Mouse (Mus musculus) intestine, embryonic 16.5 days (tissue): ENCODE data around the gene Raph1. TPM values are rescaled to one million over a fixed set of nuclear protein-coding genes. Genes with fewer than 3 reads are reported as not detected.

Source experiments
- ATAC-seq: fragments of 200-750 bp; cut with Nextera tagmentation; 2 replicates; pipeline ENCODE4 v1.8.0; 2017; ENCODE audit warnings: moderate TSS enrichment, moderate library complexity
- H3K27ac ChIP-seq: fragments of 300-500 bp; sonication (generic); 2 replicates; pipeline ENCODE4 v1.5.1; 2014; ENCODE audit warnings: mild to moderate bottlenecking, low read length
- H3K27me3 ChIP-seq: fragments of 300-500 bp; sonication (generic); replicated peaks from 2 replicates; pipeline ENCODE4 v1.6.1; 2014; ENCODE audit warnings: low read length, control low read depth, mixed read lengths; ENCODE audit not compliant: control insufficient read depth, insufficient read depth
- H3K36me3 ChIP-seq: fragments of 300-500 bp; sonication (generic); 2 replicates; pipeline ENCODE4 v1.6.1; 2014; ENCODE audit warnings: low read length, control low read depth; ENCODE audit not compliant: control insufficient read depth, insufficient read depth
- H3K4me1 ChIP-seq: fragments of 300-500 bp; sonication (generic); 2 replicates; pipeline ENCODE4 v1.6.1; 2014; ENCODE audit warnings: low read length, control low read depth, mixed read lengths; ENCODE audit not compliant: control insufficient read depth, insufficient read depth
- H3K4me2 ChIP-seq: fragments of 300-500 bp; sonication (generic); 2 replicates; pipeline ENCODE4 v1.6.1; 2014; ENCODE audit warnings: low read depth, low read length, control low read depth
- H3K4me3 ChIP-seq: fragments of 300-500 bp; sonication (generic); 2 replicates; pipeline ENCODE4 v1.5.1; 2014; ENCODE audit warnings: mild to moderate bottlenecking, low read length
- H3K9ac ChIP-seq: fragments of 300-500 bp; sonication (generic); 2 replicates; pipeline ENCODE4 v1.6.1; 2014; ENCODE audit warnings: low read depth, low read length
- H3K9me3 ChIP-seq: fragments of 300-500 bp; sonication (generic); 2 replicates; pipeline ENCODE4 v1.6.1; 2016; ENCODE audit warnings: low read length, control low read depth; ENCODE audit not compliant: control insufficient read depth
- WGBS: fragments of 180-500 bp; shearing (Covaris S2); extraction: QIAGEN DNeasy Blood & Tissue Kit; methylation state at CpG from one replicate; pipeline ENCODE4 v1.1.7; 2014; 5-methylcytosine and 5-hydroxymethylcytosine counted together
- polyA plus RNA-seq: library from polyadenylated mRNA; unstranded; fragments of >200 nt; fragmentation: Nextera tagmentation; extraction: Ambion mirVana; gene quantifications from 2 replicates; pipeline ENCODE4 v1.2.1, GENCODE M21; 2015

Gene Raph1
- polyA plus RNA-seq: 20.2 TPM in 2 replicates

GRCm38 (mm10) chr1:60566631-60567311 is at the start of gene Raph1:
Gene Raph1 (minus strand): TSS chr1:60567104.
- Histone ChIP-seq H3K27ac (peak within 1 kb of the TSS; percentile 96), H3K36me3 (no peaks in the 10 kb centered on the region), H3K9me3 (no peaks in the 10 kb centered on the region), H3K9ac (peak within 1 kb of the TSS; percentile 93), H3K4me2 (peak within 1 kb of the TSS; percentile 72), H3K4me3 (peak within 1 kb of the TSS; percentile 82), H3K27me3 (no peaks in the 10 kb centered on the region), H3K4me1 (peaks cover 2% of the 10 kb centered on the region; the same call in 1 of the 2 replicates)
- WGBS: under 1% methylated on average over 81 of the region's 92 CpGs
- peak; percentile 98 for ATAC-seq

DNA sequence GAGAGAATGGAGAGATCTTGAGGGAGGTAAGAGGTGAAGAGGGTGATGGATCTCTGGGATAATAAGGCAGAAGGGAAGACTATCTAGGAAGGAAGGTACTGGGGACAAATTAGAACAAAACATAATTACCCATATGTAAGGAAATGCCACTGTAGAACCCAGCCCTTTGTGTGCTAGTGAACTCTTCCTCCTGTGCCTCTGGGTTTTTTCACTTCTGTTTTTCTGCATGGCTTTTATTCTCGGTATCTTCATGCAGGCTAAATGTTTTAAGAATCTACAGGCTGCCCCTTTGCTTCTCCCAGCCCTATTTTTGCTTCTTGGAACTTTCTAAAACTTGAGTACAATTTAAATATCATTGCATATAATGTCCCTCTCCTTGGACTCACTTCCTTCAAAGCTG is 48.8 kb upstream of the Raph1 start:
- no peak overlapping the region for H3K4me3 ChIP-seq
- no peak for ATAC-seq
- no peak overlapping the region for H3K9ac ChIP-seq
- no peaks in the 10 kb centered on the region for H3K9me3 ChIP-seq
- WGBS: 78% methylated on average over 1 of the region's 1 CpGs
- no peak overlapping the region for H3K4me2 ChIP-seq
- H3K27ac ChIP-seq: no peak overlapping the region
- no peaks in the 10 kb centered on the region for H3K4me1 ChIP-seq
- no peaks in the 10 kb centered on the region for H3K36me3 ChIP-seq
- no peaks in the 10 kb centered on the region for H3K27me3 ChIP-seq

DNA sequence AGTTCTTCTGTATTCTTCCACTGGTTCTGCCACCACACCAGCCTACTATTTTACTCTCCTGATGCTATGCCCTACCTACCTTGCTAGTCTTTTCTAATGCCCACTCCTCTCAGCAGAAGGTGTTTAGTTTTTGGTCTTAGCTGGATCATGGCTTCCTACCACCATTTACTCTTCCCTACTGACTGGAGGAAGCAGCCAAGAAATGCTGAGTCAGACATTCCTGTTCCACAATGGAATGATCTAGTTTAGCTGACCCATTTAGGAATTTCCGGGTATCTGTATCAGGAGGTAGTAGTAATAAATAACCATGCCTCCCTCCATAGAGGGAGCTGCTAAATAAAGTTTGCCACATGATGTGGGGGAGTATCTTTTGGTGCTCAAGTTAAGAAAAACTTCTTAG is 48.0 kb upstream of the Raph1 start:
- ATAC-seq: no peak
- no peak overlapping the region for H3K4me2 ChIP-seq
- no peaks in the 10 kb centered on the region for H3K36me3 ChIP-seq
- no peak overlapping the region for H3K27ac ChIP-seq
- H3K4me1 ChIP-seq: no peaks in the 10 kb centered on the region
- H3K9me3 ChIP-seq: no peaks in the 10 kb centered on the region
- no peak overlapping the region for H3K9ac ChIP-seq
- WGBS: 63% methylated on average over 1 of the region's 1 CpGs
- H3K27me3 ChIP-seq: no peaks in the 10 kb centered on the region
- H3K4me3 ChIP-seq: no peak overlapping the region

DNA sequence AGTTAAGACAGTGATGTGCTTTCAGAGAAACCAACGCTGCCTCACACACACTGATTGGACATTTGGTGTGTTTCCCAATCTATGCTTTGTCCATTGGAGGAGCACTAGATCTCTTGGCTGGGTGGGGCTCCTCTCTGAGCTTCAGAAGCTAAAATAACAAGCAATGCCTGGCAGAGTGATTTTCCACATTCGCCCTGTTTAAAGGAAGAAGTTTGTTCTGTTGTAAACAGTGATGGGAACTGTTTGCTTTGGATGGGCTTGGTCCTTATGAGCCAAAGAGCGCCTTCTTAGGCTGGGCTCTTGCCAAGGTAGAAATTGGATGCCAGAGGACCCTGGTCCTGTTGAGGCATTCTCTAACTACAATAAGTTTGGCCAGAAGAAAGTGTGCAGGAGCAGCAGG is 45.1 kb upstream of the Raph1 start:
- no peaks in the 10 kb centered on the region for H3K9me3 ChIP-seq
- ATAC-seq: no peak
- no peak overlapping the region for H3K27ac ChIP-seq
- WGBS: 80% methylated on average over 3 of the region's 3 CpGs
- H3K4me3 ChIP-seq: no peak overlapping the region
- H3K9ac ChIP-seq: no peak overlapping the region
- H3K4me2 ChIP-seq: no peak overlapping the region
- H3K4me1 ChIP-seq: no peaks in the 10 kb centered on the region
- no peaks in the 10 kb centered on the region for H3K36me3 ChIP-seq
- H3K27me3 ChIP-seq: no peaks in the 10 kb centered on the region

- Histone ChIP-seq H3K27me3 (no peaks in the 10 kb centered on the region), H3K9me3 (no peaks in the 10 kb centered on the region), H3K36me3 (no peaks in the 10 kb centered on the region), H3K4me3 (no peak overlapping the region), H3K9ac (no peak overlapping the region), H3K4me1 (no peaks in the 10 kb centered on the region), H3K4me2 (no peak overlapping the region), H3K27ac (no peak overlapping the region)
- ATAC-seq: no peak
- WGBS: 69% methylated on average over 4 of the region's 4 CpGs
Measured at GRCm38 (mm10) chr1:60610631-60611030, 43.7 kb upstream of the Raph1 start.

GRCm38 (mm10) chr1:60609011-60609775 is 42.3 kb upstream of the Raph1 start:
- H3K9me3 ChIP-seq: no peaks in the 10 kb centered on the region
- no peaks in the 10 kb centered on the region for H3K27me3 ChIP-seq
- H3K36me3 ChIP-seq: no peaks in the 10 kb centered on the region
- no peak overlapping the region for H3K4me3 ChIP-seq
- no peaks in the 10 kb centered on the region for H3K4me1 ChIP-seq
- WGBS: 59% methylated on average over 8 of the region's 8 CpGs
- H3K27ac ChIP-seq: peak overlapping the region; percentile 76
- peak; percentile 97 for ATAC-seq
- H3K9ac ChIP-seq: no peak overlapping the region
- no peak overlapping the region for H3K4me2 ChIP-seq

- Histone ChIP-seq H3K4me1 (no peaks in the 10 kb centered on the region; the same call in 1 of the 2 replicates), H3K9ac (no peak overlapping the region), H3K9me3 (no peaks in the 10 kb centered on the region), H3K4me3 (no peak overlapping the region), H3K36me3 (no peaks in the 10 kb centered on the region), H3K27ac (no peak overlapping the region), H3K27me3 (no peaks in the 10 kb centered on the region), H3K4me2 (no peak overlapping the region)
- WGBS: 80% methylated on average over 3 of the region's 3 CpGs
- no peak for ATAC-seq
Measured at GRCm38 (mm10) chr1:60604481-60605021, 37.6 kb upstream of the Raph1 start.

DNA sequence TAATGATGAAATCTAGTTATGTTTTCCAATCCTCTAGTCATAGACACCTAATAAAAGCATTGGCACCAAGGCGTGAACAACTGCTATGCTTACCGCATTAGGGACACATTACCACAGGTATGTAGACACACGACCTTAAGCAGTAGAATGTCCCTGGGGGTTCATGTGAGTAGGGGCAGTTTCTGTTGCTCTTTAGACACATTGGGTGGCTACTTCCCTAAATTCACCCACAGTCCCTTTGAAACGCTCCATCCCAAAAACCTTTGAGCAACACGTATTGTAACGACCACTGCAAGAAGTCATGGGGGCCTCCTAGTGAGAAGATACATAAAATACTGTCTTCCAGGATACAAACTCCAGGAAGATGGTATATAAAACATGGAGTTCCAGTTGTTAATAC is 33.8 kb upstream of the Raph1 start:
- H3K4me3 ChIP-seq: no peak overlapping the region
- H3K27ac ChIP-seq: no peak overlapping the region
- 88% methylated on average over 6 of the region's 6 CpGs for WGBS
- H3K4me1 ChIP-seq: peaks cover 4% of the 10 kb centered on the region; the same call in 1 of the 2 replicates
- no peaks in the 10 kb centered on the region for H3K9me3 ChIP-seq
- no peak overlapping the region for H3K4me2 ChIP-seq
- H3K27me3 ChIP-seq: no peaks in the 10 kb centered on the region
- no peak overlapping the region for H3K9ac ChIP-seq
- ATAC-seq: no peak
- H3K36me3 ChIP-seq: no peaks in the 10 kb centered on the region

- H3K9me3 ChIP-seq: no peaks in the 10 kb centered on the region
- no peak overlapping the region for H3K4me2 ChIP-seq
- H3K27me3 ChIP-seq: no peaks in the 10 kb centered on the region
- H3K4me3 ChIP-seq: no peak overlapping the region
- H3K27ac ChIP-seq: no peak overlapping the region
- no peak overlapping the region for H3K9ac ChIP-seq
- peak; percentile 65; the same call in 1 of the 2 replicates for ATAC-seq
- H3K4me1 ChIP-seq: peaks cover 4% of the 10 kb centered on the region; the same call in 1 of the 2 replicates
- no peaks in the 10 kb centered on the region for H3K36me3 ChIP-seq
- 82% methylated on average over 3 of the region's 3 CpGs for WGBS
Measured at GRCm38 (mm10) chr1:60599926-60600325, 33.0 kb upstream of the Raph1 start.
